In genomic region chr2:12180635-12181034, GRCm38 (mm10) we compare ENCODE assay signal across 26 mouse cellular contexts.
"Had no signal": no experiment of that assay in that cellular context is flagged by ENCODE, and none has a peak within 500 bp of the region (broad histone marks: within the 10 kb centered on the region; RNA-seq: fewer than 3 reads in every experiment).

No protein-coding gene starts in this region.

- DNase-seq: gastrocnemius, adult 2 months; gastrocnemius, postnatal 10 days; gastrocnemius, postnatal 25 days; heart, adult 11 months; heart, adult 2 months; heart, postnatal 10 days; heart, postnatal 4 days; kidney, adult 18-20 months; kidney, adult 8-10 months; kidney, postnatal 10 days; kidney, postnatal 25 days; liver; liver, embryonic 13.5 days had no signal

- H3K4me1 ChIP-seq: heart, embryonic 10.5 days; hindbrain, embryonic 10.5 days; hindbrain, embryonic 12.5 days; intestine, embryonic 15.5 days; liver, embryonic 13.5 days; liver, embryonic 15.5 days had no signal

- H3K36me3 ChIP-seq: heart, embryonic 10.5 days; heart, embryonic 12.5 days; hindbrain, embryonic 10.5 days; hindbrain, embryonic 12.5 days; intestine, embryonic 15.5 days; limb, embryonic 10.5 days; liver, embryonic 13.5 days; liver, embryonic 15.5 days had no signal

- H3K9me3 ChIP-seq: heart, embryonic 10.5 days; heart, embryonic 12.5 days; hindbrain, embryonic 10.5 days; hindbrain, embryonic 12.5 days; intestine, embryonic 15.5 days; limb, embryonic 10.5 days; limb, embryonic 12.5 days; liver, embryonic 13.5 days; liver, embryonic 15.5 days had no signal

- H3K27ac ChIP-seq: gastrocnemius, adult 2 months; heart, adult 2 months; heart, embryonic 10.5 days; hindbrain, embryonic 10.5 days; hindbrain, embryonic 12.5 days; hindbrain, embryonic 14.5 days; intestine, embryonic 15.5 days; limb, embryonic 12.5 days; liver, embryonic 13.5 days; liver, embryonic 15.5 days had no signal

- ATAC-seq: hindbrain, embryonic 16.5 days; inflammation-experienced regulatory T-cells, adult 6 months; intestine, embryonic 15.5 days; intestine, postnatal 0 days had no signal

- H3K9ac ChIP-seq: heart, embryonic 12.5 days; hindbrain, embryonic 12.5 days; hindbrain, embryonic 14.5 days; intestine, embryonic 15.5 days; limb, embryonic 12.5 days; liver, embryonic 13.5 days; liver, embryonic 15.5 days had no signal

- H3K4me3 ChIP-seq: gastrocnemius, adult 2 months; heart, adult 2 months; heart, embryonic 10.5 days; heart, embryonic 12.5 days; hindbrain, embryonic 10.5 days; hindbrain, embryonic 12.5 days; intestine, embryonic 15.5 days; limb, embryonic 10.5 days; limb, embryonic 12.5 days; liver, embryonic 13.5 days; liver, embryonic 15.5 days had no signal

- H3K27me3 ChIP-seq: heart, embryonic 12.5 days; hindbrain, embryonic 12.5 days; intestine, embryonic 15.5 days; limb, embryonic 12.5 days; liver, embryonic 13.5 days; liver, embryonic 15.5 days had no signal

- H3K4me2 ChIP-seq: heart, embryonic 12.5 days; hindbrain, embryonic 12.5 days; hindbrain, embryonic 14.5 days; intestine, embryonic 15.5 days; limb, embryonic 12.5 days; liver, embryonic 11.5 days; liver, embryonic 13.5 days; liver, embryonic 15.5 days had no signal
